ENCODE assay signal across 16 mouse cellular contexts in the genomic region with DNA sequence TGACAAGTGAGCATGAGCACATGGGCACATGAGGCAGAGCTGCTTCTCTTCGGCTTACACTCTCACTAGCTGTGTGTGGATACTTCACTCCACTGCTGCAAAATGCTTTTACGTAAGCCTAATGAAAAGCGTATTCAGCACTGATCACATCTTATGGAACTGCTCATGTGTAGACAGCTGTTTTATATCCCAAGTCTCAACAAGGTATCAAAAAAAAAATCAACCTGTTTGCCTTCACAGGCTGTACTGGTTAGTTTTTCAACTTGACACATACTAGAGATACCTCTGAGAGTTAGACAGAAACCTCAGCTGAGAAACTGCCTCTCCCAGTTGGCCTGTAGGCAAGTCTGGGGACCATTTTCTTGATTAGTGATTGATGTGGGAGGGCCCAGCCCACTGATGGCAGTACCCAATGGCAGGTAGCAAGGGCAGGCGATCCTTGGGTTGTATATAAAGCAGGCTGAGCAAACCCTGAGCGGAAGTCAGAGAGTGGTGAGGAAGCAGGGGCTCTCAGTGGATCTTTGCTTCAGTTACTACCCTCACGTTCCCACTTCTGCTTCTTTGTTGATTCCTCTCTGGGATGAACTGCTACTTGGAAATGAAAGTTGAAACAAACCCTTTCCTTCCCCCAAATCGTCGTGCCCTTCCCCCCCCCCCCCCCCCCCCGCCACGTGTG.
A peak's percentile ranks its signal among the peaks of the same experiment; 100 is the strongest.
DNase-seq lines count a peak whose midpoint lies in the region; ATAC-seq and TF ChIP-seq lines count a peak whose summit lies in the region.
"Had no signal": no experiment of that assay in that cellular context is flagged by ENCODE, and none has a peak within 500 bp of the region (broad histone marks: within the 10 kb centered on the region; RNA-seq: fewer than 3 reads in every experiment).

No protein-coding gene starts in this region.

- no peaks in the 10 kb centered on the region for H3K27me3 ChIP-seq in thymus, adult 2 months (ENCODE audit: control insufficient read depth, insufficient read depth, low read length)
- no peaks in the 10 kb centered on the region; the same call in 1 of the 2 replicates for H3K27me3 ChIP-seq in liver, embryonic 14.5 days (ENCODE audit: control insufficient read depth, insufficient read depth, low read length)
- H3K27me3 ChIP-seq: neural tube, embryonic 12.5 days had no signal

- H3K4me1 ChIP-seq in thymus, adult 2 months (replicated peaks; ENCODE audit: control insufficient read depth, insufficient read depth, low read length): peaks cover 5% of the 10 kb centered on the region
- H3K4me1 ChIP-seq in liver, embryonic 14.5 days (replicated peaks; ENCODE audit: control insufficient read depth in 2 of 2, insufficient read depth in 2 of 2, low read length in 1 of 2): peaks cover 10 to 11% of the 10 kb centered on the region in 2 experiments

- TF ChIP-seq EP300 in liver, embryonic 14.5 days (IDR thresholded peaks at IDR 0.05; ENCODE audit: low read depth): no peak

- no peak for TF ChIP-seq CTCF in thymus, adult 2 months (IDR thresholded peaks at IDR 0.05; ENCODE audit: borderline replicate concordance, control insufficient read depth, extremely low read depth, insufficient read depth, low read length, poor library complexity)
- no peak for TF ChIP-seq CTCF in liver, embryonic 14.5 days (IDR thresholded peaks at IDR 0.05; ENCODE audit: low read depth)

- H3K4me2 ChIP-seq in liver, embryonic 14.5 days (ENCODE audit: low read depth): peak overlapping the region; percentile 26; the same call in 1 of the 2 replicates
- H3K4me2 ChIP-seq: neural tube, embryonic 12.5 days had no signal

- H3K9ac ChIP-seq in liver, embryonic 14.5 days (replicated peaks): 0 out of 2 replicates have a peak overlapping the region, but pooled peaks have one; percentile 1
- H3K9ac ChIP-seq: forebrain, postnatal 0 days; hindbrain, embryonic 14.5 days; neural tube, embryonic 12.5 days had no signal

- no peak overlapping the region for H3K4me3 ChIP-seq in thymus, adult 2 months (ENCODE audit: control insufficient read depth, insufficient read depth, low read length)
- H3K4me3 ChIP-seq in liver, embryonic 14.5 days (ENCODE audit: insufficient read depth in 1 of 2, low read depth in 2 of 2, low read length in 2 of 2): no peak overlapping the region
- H3K4me3 ChIP-seq: neural tube, embryonic 12.5 days had no signal

- H3K36me3 ChIP-seq in thymus, adult 2 months (ENCODE audit: control insufficient read depth, insufficient read depth, low read length): peaks cover 5% of the 10 kb centered on the region; the same call in 1 of the 2 replicates
- H3K36me3 ChIP-seq in liver, embryonic 14.5 days (replicated peaks; ENCODE audit: control insufficient read depth, insufficient read depth, low read depth): peaks cover 12% of the 10 kb centered on the region

- peak; percentile 22 for DNase-seq in cerebellum, adult 11-12 months
- DNase-seq in cerebellum, postnatal 25 days: no peak
- DNase-seq in thymus, postnatal 25 days: peak; percentile 12
- no peak for DNase-seq in thymus, adult 2 months
- no peak for DNase-seq in liver, embryonic 14.5 days (ENCODE audit: low read depth in 3 of 3, low spot score in 3 of 3)
- DNase-seq in kidney, adult 9 months: no peak
- DNase-seq in adipocyte (ENCODE audit: low spot score): no peak
- DNase-seq in left cerebral cortex, adult 8-10 months (ENCODE audit: low spot score in 2 of 2): no peak
- DNase-seq: cerebellum, adult 11 months; forebrain, postnatal 0 days; heart, adult 18-20 months; lung, postnatal 4 days had no signal

- no peak for ATAC-seq in liver, embryonic 14.5 days (ENCODE audit: insufficient read depth)
- ATAC-seq: activated CD4-positive, CD25-positive, alpha-beta regulatory T cell, adult 4 months; forebrain, postnatal 0 days had no signal

- no peak for TF ChIP-seq POLR2A in thymus, adult 2 months (IDR thresholded peaks at IDR 0.05; ENCODE audit: control insufficient read depth, extremely low read depth, insufficient read depth, low read length, poor library complexity)

- no peak overlapping the region for H3K27ac ChIP-seq in thymus, adult 2 months (ENCODE audit: control insufficient read depth, insufficient read depth, low read length)
- no peak overlapping the region; the same call in 1 of the 2 replicates for H3K27ac ChIP-seq in liver, embryonic 14.5 days
- H3K27ac ChIP-seq: hindbrain, embryonic 14.5 days; kidney, postnatal 0 days; neural tube, embryonic 12.5 days had no signal

- WGBS in thymus, adult 2 months: 50% methylated on average over 6 of the region's 10 CpGs
- WGBS in liver, embryonic 14.5 days (ENCODE audit: insufficient replicate concordance): 28% methylated on average over 10 of the region's 10 CpGs

- no peaks in the 10 kb centered on the region for H3K9me3 ChIP-seq in liver, embryonic 14.5 days (ENCODE audit: control insufficient read depth, low read length)
- H3K9me3 ChIP-seq: neural tube, embryonic 12.5 days had no signal

Comparison
In these comparisons a context has a peak if more than half of its experiments do, and no peak if none do; other contexts are left out.
1. DNase-seq: peak in cerebellum, adult 11-12 months (single experiment) and thymus, postnatal 25 days (single experiment); none in cerebellum, postnatal 25 days (0 of 2), thymus, adult 2 months (single experiment), liver, embryonic 14.5 days (0 of 3), kidney, adult 9 months (single experiment), adipocyte (single experiment) and left cerebral cortex, adult 8-10 months (0 of 2).